Mouse (Mus musculus): ENCODE data around the gene Cntn4. TPM values are rescaled to one million over a fixed set of nuclear protein-coding genes. Genes with fewer than 3 reads are reported as not detected.

Gene Cntn4
- polyA plus RNA-seq, 1 experiment from 2014 or later: 3.1 TPM

DNA sequence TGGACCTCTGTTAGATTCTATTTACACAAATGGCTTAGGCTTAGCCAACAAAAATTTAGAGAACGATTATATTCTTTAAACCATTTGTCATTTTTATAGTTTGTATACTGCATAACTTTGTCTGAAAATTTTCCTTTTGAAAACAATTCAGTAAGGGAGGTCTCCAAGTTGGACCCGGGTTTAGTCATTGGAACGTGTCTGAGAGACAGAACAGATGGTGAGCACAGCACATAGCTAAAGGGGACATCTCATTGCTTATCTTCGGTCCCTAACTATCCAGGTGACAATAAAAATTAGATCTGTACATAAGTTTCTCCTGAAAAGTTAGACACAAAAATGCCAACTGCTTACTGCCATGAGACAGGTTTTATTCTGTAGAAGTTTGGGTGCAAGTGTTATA, 420.4 kb downstream of the Cntn4 start:
- ATAC-seq (ENCODE audit: insufficient number of reproducible peaks, low FRiP score, low TSS enrichment, low read depth): no peak
- Histone ChIP-seq H3K9ac (no peak overlapping the region), H3K27ac (no peak overlapping the region), H3K4me2 (no peak overlapping the region), H3K27me3 (no peaks in the 10 kb centered on the region), H3K9me3 (no peaks in the 10 kb centered on the region), H3K4me1 (no peaks in the 10 kb centered on the region), H3K4me3 (no peak overlapping the region), H3K36me3 (no peaks in the 10 kb centered on the region)
- WGBS: 80% methylated on average over 4 of the region's 4 CpGs

DNA sequence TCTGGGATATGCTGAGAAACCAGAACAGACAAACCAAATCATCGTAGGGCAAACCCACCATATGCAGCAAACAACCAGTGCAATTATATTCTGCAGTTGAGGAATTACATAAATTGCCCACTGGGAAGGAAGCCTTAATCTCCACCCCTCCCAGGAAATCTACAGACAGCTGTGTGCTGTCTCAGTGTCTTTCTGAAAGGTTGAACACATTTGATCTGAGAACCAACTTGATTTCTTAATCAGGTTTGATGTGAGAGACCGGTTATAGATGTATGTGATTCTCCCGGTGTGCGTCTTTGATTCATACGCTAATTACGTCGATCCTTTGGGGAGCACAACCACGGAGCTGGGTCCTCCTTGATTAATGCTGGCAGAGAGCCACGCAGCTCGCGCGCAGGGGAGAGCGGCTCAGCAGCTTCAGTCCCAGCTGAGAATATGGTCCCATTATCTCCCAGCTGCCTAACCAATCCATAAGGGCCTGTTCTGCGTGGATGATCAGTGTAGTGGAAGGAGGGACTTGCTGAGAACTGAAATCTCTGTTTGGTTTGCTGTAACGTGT, 441.1 kb downstream of the Cntn4 start:
- ATAC-seq (ENCODE audit: insufficient number of reproducible peaks, low FRiP score, low TSS enrichment, low read depth): no peak
- peak overlapping the region; percentile 17 for H3K4me3 ChIP-seq
- H3K27ac ChIP-seq: no peak overlapping the region
- no peaks in the 10 kb centered on the region for H3K4me1 ChIP-seq
- WGBS: 27% methylated on average over 15 of the region's 15 CpGs
- no peak overlapping the region for H3K9ac ChIP-seq
- peak overlapping the region; percentile 35 for H3K4me2 ChIP-seq
- no peaks in the 10 kb centered on the region for H3K36me3 ChIP-seq
- no peaks in the 10 kb centered on the region for H3K27me3 ChIP-seq
- H3K9me3 ChIP-seq: no peaks in the 10 kb centered on the region

DNA sequence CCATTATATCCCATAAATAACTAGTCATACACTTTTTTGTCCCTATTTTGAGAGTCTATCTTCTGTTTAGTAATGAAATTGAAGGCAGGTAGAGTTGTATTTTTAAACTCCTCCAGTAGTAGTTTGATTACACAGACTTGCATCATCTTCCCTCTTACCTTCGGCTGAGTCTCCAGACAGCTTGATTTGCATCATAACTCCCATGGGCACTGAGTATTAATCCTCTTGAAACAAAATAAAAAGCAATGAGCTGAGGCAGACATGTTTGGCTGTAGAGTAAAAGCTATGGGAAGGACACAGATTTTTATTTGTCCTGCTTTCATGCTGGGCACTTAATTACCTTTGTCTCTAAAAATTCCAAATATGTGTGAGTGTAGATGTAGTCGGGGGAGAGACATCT, 476.1 kb downstream of the Cntn4 start:
- Histone ChIP-seq H3K9ac (no peak overlapping the region), H3K9me3 (no peaks in the 10 kb centered on the region), H3K27ac (no peak overlapping the region), H3K4me2 (no peak overlapping the region), H3K27me3 (no peaks in the 10 kb centered on the region), H3K4me1 (no peaks in the 10 kb centered on the region), H3K36me3 (no peaks in the 10 kb centered on the region), H3K4me3 (no peak overlapping the region)
- no peak for ATAC-seq (ENCODE audit: insufficient number of reproducible peaks, low FRiP score, low TSS enrichment, low read depth)
- WGBS: 50% methylated on average over 2 of the region's 2 CpGs

DNA sequence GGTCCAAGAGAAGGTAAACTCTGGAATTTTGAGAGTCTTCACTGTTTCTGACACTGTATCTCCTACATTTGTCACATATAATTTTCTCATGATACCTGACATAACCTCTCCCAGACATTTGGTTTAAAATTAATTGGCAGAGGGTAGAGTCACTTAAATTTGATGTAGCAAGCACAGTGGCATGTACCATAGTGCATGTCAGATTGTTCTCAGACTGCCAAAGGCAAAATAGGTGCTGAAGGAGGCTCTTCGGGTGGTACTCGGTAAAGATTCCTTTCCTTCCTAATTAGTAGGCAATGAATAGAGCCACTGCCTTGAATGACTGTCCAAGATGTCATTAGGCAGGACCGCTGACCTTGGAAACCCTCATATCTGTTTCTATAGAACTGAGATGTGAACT, 477.9 kb downstream of the Cntn4 start:
- ATAC-seq (ENCODE audit: insufficient number of reproducible peaks, low FRiP score, low TSS enrichment, low read depth): no peak
- H3K4me1 ChIP-seq: no peaks in the 10 kb centered on the region
- no peak overlapping the region for H3K4me2 ChIP-seq
- H3K27me3 ChIP-seq: no peaks in the 10 kb centered on the region
- no peak overlapping the region for H3K27ac ChIP-seq
- no peaks in the 10 kb centered on the region for H3K36me3 ChIP-seq
- H3K9ac ChIP-seq: no peak overlapping the region
- WGBS: 83% methylated on average over 3 of the region's 3 CpGs
- no peaks in the 10 kb centered on the region for H3K9me3 ChIP-seq
- H3K4me3 ChIP-seq: no peak overlapping the region

GRCm38 (mm10) chr6:106177546-106177945, 500.1 kb downstream of the Cntn4 start:
- Histone ChIP-seq H3K9ac (no peak overlapping the region), H3K27ac (no peak overlapping the region), H3K4me1 (no peaks in the 10 kb centered on the region), H3K36me3 (no peaks in the 10 kb centered on the region), H3K27me3 (no peaks in the 10 kb centered on the region), H3K4me3 (no peak overlapping the region), H3K9me3 (no peaks in the 10 kb centered on the region), H3K4me2 (no peak overlapping the region)
- WGBS: 77% methylated on average over 5 of the region's 5 CpGs
- ATAC-seq (ENCODE audit: insufficient number of reproducible peaks, low FRiP score, low TSS enrichment, low read depth): no peak

DNA sequence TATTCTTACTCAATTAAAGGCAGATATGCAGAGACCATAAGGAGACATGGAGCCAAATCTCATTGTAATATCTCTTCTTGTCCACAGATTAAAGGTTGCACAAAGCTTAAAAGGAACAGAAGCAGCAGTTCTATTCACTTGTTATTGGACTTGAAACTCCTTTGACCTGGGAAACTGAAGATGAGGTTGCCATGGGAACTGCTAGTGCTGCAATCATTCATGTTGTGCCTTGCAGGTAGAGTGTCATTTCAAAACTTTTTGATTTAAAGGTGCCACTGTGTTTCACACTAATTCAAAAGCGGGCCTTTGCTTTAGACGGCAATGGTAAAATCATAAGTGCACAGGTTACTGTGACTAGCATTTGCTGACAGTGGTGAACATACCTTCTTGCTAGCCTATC, 504.1 kb downstream of the Cntn4 start:
- no peaks in the 10 kb centered on the region for H3K4me1 ChIP-seq
- no peak overlapping the region for H3K27ac ChIP-seq
- H3K9ac ChIP-seq: no peak overlapping the region
- no peaks in the 10 kb centered on the region for H3K27me3 ChIP-seq
- WGBS: 87% methylated on average over 2 of the region's 2 CpGs
- ATAC-seq (ENCODE audit: insufficient number of reproducible peaks, low FRiP score, low TSS enrichment, low read depth): no peak
- H3K36me3 ChIP-seq: no peaks in the 10 kb centered on the region
- no peaks in the 10 kb centered on the region for H3K9me3 ChIP-seq
- H3K4me3 ChIP-seq: no peak overlapping the region
- H3K4me2 ChIP-seq: no peak overlapping the region

DNA sequence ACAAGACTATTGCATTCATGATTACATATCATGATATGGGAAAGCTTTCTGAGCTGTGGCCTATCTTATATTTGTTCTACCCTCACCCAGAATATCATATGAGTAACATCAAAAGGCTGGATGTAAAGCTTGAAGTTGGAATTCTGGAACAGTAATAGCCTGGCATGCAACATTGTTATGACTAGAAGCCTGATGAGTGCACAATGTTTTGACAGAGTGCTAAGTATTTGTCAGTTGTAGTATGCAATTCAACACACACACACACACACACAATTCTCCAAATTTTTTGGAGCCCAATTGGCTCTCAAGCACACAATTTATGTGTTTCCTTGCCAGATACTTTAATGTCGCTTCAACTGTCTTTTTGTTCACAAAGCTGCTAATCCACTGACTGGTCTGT, 523.5 kb downstream of the Cntn4 start:
- ATAC-seq (ENCODE audit: insufficient number of reproducible peaks, low FRiP score, low TSS enrichment, low read depth): no peak
- Histone ChIP-seq H3K9me3 (no peaks in the 10 kb centered on the region), H3K27ac (no peak overlapping the region), H3K4me2 (no peak overlapping the region), H3K4me1 (no peaks in the 10 kb centered on the region), H3K9ac (no peak overlapping the region), H3K4me3 (no peak overlapping the region), H3K36me3 (no peaks in the 10 kb centered on the region), H3K27me3 (no peaks in the 10 kb centered on the region)
- 81% methylated on average over 1 of the region's 1 CpGs for WGBS

GRCm38 (mm10) chr6:106207401-106207800, 529.9 kb downstream of the Cntn4 start:
- no peak overlapping the region for H3K27ac ChIP-seq
- H3K36me3 ChIP-seq: no peaks in the 10 kb centered on the region
- no peak overlapping the region for H3K4me3 ChIP-seq
- ATAC-seq (ENCODE audit: insufficient number of reproducible peaks, low FRiP score, low TSS enrichment, low read depth): no peak
- no peaks in the 10 kb centered on the region for H3K27me3 ChIP-seq
- H3K4me1 ChIP-seq: no peaks in the 10 kb centered on the region
- H3K9me3 ChIP-seq: no peaks in the 10 kb centered on the region
- H3K9ac ChIP-seq: no peak overlapping the region
- no peak overlapping the region for H3K4me2 ChIP-seq

- no peaks in the 10 kb centered on the region for H3K9me3 ChIP-seq
Measured at GRCm38 (mm10) chr6:106213071-106213470, 535.6 kb downstream of the Cntn4 start.

GRCm38 (mm10) chr6:106237046-106237948, 559.8 kb downstream of the Cntn4 start:
- H3K9ac ChIP-seq: no peak overlapping the region
- no peak overlapping the region for H3K27ac ChIP-seq
- no peaks in the 10 kb centered on the region for H3K36me3 ChIP-seq
- WGBS: 67% methylated on average over 12 of the region's 12 CpGs
- ATAC-seq (ENCODE audit: insufficient number of reproducible peaks, low FRiP score, low TSS enrichment, low read depth): no peak
- H3K9me3 ChIP-seq: no peaks in the 10 kb centered on the region
- H3K4me3 ChIP-seq: no peak overlapping the region
- H3K4me2 ChIP-seq: no peak overlapping the region
- no peaks in the 10 kb centered on the region for H3K4me1 ChIP-seq
- no peaks in the 10 kb centered on the region for H3K27me3 ChIP-seq

More at GRCm38 (mm10) chr6:106213071-106213470, 535.6 kb downstream of the Cntn4 start:
- no peaks in the 10 kb centered on the region for H3K36me3 ChIP-seq
- H3K27ac ChIP-seq: no peak overlapping the region
- no peak overlapping the region for H3K9ac ChIP-seq
- ATAC-seq (ENCODE audit: insufficient number of reproducible peaks, low FRiP score, low TSS enrichment, low read depth): no peak
- no peaks in the 10 kb centered on the region for H3K4me1 ChIP-seq
- H3K4me2 ChIP-seq: no peak overlapping the region
- 76% methylated on average over 4 of the region's 4 CpGs for WGBS
- H3K4me3 ChIP-seq: no peak overlapping the region
- no peaks in the 10 kb centered on the region for H3K27me3 ChIP-seq

GRCm38 (mm10) chr6:106241553-106241952, 564.1 kb downstream of the Cntn4 start:
- Histone ChIP-seq H3K27me3 (no peaks in the 10 kb centered on the region), H3K4me1 (no peaks in the 10 kb centered on the region), H3K4me2 (no peak overlapping the region), H3K4me3 (no peak overlapping the region), H3K36me3 (no peaks in the 10 kb centered on the region), H3K9ac (no peak overlapping the region), H3K9me3 (no peaks in the 10 kb centered on the region), H3K27ac (no peak overlapping the region)
- ATAC-seq (ENCODE audit: insufficient number of reproducible peaks, low FRiP score, low TSS enrichment, low read depth): no peak
- WGBS: 56% methylated on average over 1 of the region's 1 CpGs

- ATAC-seq (ENCODE audit: insufficient number of reproducible peaks, low FRiP score, low TSS enrichment, low read depth): no peak
- Histone ChIP-seq H3K4me3 (no peak overlapping the region), H3K4me1 (no peaks in the 10 kb centered on the region), H3K36me3 (no peaks in the 10 kb centered on the region), H3K9ac (no peak overlapping the region), H3K27ac (no peak overlapping the region), H3K4me2 (no peak overlapping the region), H3K9me3 (no peaks in the 10 kb centered on the region), H3K27me3 (no peaks in the 10 kb centered on the region)
- WGBS: 78% methylated on average over 3 of the region's 3 CpGs
Measured at GRCm38 (mm10) chr6:106263396-106263795, 585.9 kb downstream of the Cntn4 start.

Measured in limb, embryonic 15.5 days (tissue).